Mouse (Mus musculus) lung, postnatal 36 days (tissue): ENCODE results near the gene Fgd6.

ENCODE experiments used
- DNase-seq: peaks from one replicate; pipeline ENCODE4 v3.0.0; 2022; ENCODE audit warnings: mixed read lengths

Gene Fgd6

GRCm38 (mm10) chr10:94097081-94097845, 61.5 kb downstream of the Fgd6 start:
- DNase-seq = no peak

- DNase-seq = peak; percentile 90
These were observed 62.3 kb downstream of the Fgd6 start for GRCm38 (mm10) chr10:94098100-94098499.

GRCm38 (mm10) chr10:94105498-94105897, 69.7 kb downstream of the Fgd6 start:
- DNase-seq = no peak

- DNase-seq = peak; percentile 69
These were observed 71.4 kb downstream of the Fgd6 start for GRCm38 (mm10) chr10:94107168-94107567.

GRCm38 (mm10) chr10:94107607-94108006, 71.8 kb downstream of the Fgd6 start:
- DNase-seq = no peak

- no peak for DNase-seq
These were observed 73.0 kb downstream of the Fgd6 start for GRCm38 (mm10) chr10:94108791-94109190.

GRCm38 (mm10) chr10:94110834-94111754, 75.3 kb downstream of the Fgd6 start:
- DNase-seq = no peak

- DNase-seq = no peak
These were observed 76.4 kb downstream of the Fgd6 start for GRCm38 (mm10) chr10:94112207-94112606.

- DNase-seq = peak; percentile 95
These were observed 80.2 kb downstream of the Fgd6 start for GRCm38 (mm10) chr10:94115893-94116599.

GRCm38 (mm10) chr10:94116781-94117340, 81.1 kb downstream of the Fgd6 start:
- DNase-seq = no peak

GRCm38 (mm10) chr10:94117916-94118315, 82.1 kb downstream of the Fgd6 start:
- no peak for DNase-seq

- no peak for DNase-seq
These were observed 83.2 kb downstream of the Fgd6 start for GRCm38 (mm10) chr10:94118993-94119392.

GRCm38 (mm10) chr10:94120676-94121075, 84.9 kb downstream of the Fgd6 start:
- DNase-seq = no peak

- no peak for DNase-seq
These were observed 86.8 kb downstream of the Fgd6 start for GRCm38 (mm10) chr10:94122595-94122994.

- no peak for DNase-seq
These were observed 87.8 kb downstream of the Fgd6 start for GRCm38 (mm10) chr10:94123581-94123980.

GRCm38 (mm10) chr10:94124376-94124775, 88.6 kb downstream of the Fgd6 start:
- DNase-seq = peak; percentile 42

- peak; percentile 77 for DNase-seq
These were observed 93.9 kb downstream of the Fgd6 start for GRCm38 (mm10) chr10:94129680-94130119.

- no peak for DNase-seq
These were observed 97.3 kb downstream of the Fgd6 start for GRCm38 (mm10) chr10:94133081-94133480.

GRCm38 (mm10) chr10:94133674-94134073, 97.9 kb downstream of the Fgd6 start:
- no peak for DNase-seq

GRCm38 (mm10) chr10:94134535-94135390, 99.0 kb downstream of the Fgd6 start:
- no peak for DNase-seq

GRCm38 (mm10) chr10:94138890-94139482, 103.2 kb downstream of the Fgd6 start:
- DNase-seq = no peak
